Mouse (Mus musculus) forebrain, embryonic 12.5 days (tissue): ENCODE data around the gene Mapt. TPM values are rescaled to one million over a fixed set of nuclear protein-coding genes. Genes with fewer than 3 reads are reported as not detected.

ENCODE experiments used
- ATAC-seq: fragments of 200-750 bp; cut with Nextera tagmentation; 2 replicates; pipeline ENCODE4 v1.8.0; 2017; ENCODE audit warnings: moderate TSS enrichment; ENCODE audit not compliant: low FRiP score
- H3K27ac ChIP-seq: fragments of 300-500 bp; sonication (generic); 2 replicates; pipeline ENCODE4 v1.5.1; 2016; ENCODE audit warnings: mild to moderate bottlenecking
- H3K27me3 ChIP-seq: fragments of 300-500 bp; sonication (generic); 2 replicates; pipeline ENCODE4 v1.6.1; 2016; ENCODE audit warnings: mild to moderate bottlenecking
- H3K36me3 ChIP-seq: fragments of 300-500 bp; sonication (generic); replicated peaks from 2 replicates; pipeline ENCODE4 v1.6.1; 2016; ENCODE audit warnings: mild to moderate bottlenecking
- H3K4me1 ChIP-seq: fragments of 300-500 bp; sonication (generic); 2 replicates; pipeline ENCODE4 v1.6.1; 2016
- H3K4me2 ChIP-seq: fragments of 300-500 bp; sonication (generic); 2 replicates; pipeline ENCODE4 v1.6.1; 2016; ENCODE audit warnings: mild to moderate bottlenecking, moderate library complexity
- H3K4me3 ChIP-seq: fragments of 300-500 bp; sonication (generic); replicated peaks from 2 replicates; pipeline ENCODE4 v1.5.1; 2016; ENCODE audit warnings: mild to moderate bottlenecking
- H3K9ac ChIP-seq: fragments of 300-500 bp; sonication (generic); 2 replicates; pipeline ENCODE4 v1.6.1; 2016; ENCODE audit warnings: mild to moderate bottlenecking
- H3K9me3 ChIP-seq: fragments of 300-500 bp; sonication (generic); 2 replicates; pipeline ENCODE4 v1.6.1; 2016
- WGBS: fragments of 180-500 bp; shearing (Covaris S2); methylation state at CpG from one replicate; pipeline ENCODE4 v1.1.7; 2016; 5-methylcytosine and 5-hydroxymethylcytosine counted together
- polyA plus RNA-seq: library from polyadenylated mRNA; unstranded; fragments of >200 nt; fragmentation: Nextera tagmentation; extraction: Ambion mirVana; gene quantifications from 2 replicates; pipeline ENCODE4 v1.2.1, GENCODE M21; 2016

The Mapt gene
- polyA plus RNA-seq, 1 experiment from 2014 or later, result 115 TPM

DNA sequence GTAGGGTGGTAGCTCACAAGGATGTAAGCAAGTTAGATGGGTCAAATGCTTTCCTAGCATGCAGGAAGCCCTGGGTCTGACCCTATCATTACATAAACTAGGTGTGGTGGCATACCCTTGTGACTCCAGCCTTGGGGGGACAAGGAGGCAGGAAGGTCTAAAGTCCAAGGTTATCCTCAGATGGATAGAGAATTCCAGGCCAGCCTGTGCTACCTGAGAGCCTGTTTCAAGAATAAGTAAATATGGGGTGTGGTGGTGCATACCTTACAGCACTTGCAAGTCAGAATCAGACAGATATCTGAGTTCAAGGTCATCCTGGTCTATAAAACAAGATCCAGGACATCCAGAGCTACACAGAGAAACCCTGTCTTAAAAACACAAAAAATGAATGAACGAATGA is 96.3 kb downstream of the Mapt start:
- Histone ChIP-seq H3K9me3 (no peaks in the 10 kb centered on the region), H3K36me3 (peaks cover 24% of the 10 kb centered on the region), H3K27me3 (no peaks in the 10 kb centered on the region), H3K27ac (no peak overlapping the region), H3K4me1 (no peaks in the 10 kb centered on the region), H3K9ac (no peak overlapping the region), H3K4me3 (no peak overlapping the region), H3K4me2 (no peak overlapping the region)
- no peak for ATAC-seq
- 88% methylated on average over 1 of the region's 1 CpGs for WGBS

DNA sequence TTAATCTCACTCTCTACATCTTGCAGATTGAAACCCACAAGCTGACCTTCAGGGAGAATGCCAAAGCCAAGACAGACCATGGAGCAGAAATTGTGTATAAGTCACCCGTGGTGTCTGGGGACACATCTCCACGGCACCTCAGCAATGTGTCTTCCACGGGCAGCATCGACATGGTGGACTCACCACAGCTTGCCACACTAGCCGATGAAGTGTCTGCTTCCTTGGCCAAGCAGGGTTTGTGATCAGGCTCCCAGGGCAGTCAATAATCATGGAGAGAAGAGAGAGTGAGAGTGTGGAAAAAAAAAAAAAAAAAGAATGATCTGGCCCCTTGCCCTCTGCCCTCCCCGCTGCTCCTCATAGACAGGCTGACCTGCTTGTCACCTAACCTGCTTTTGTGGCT is 96.8 kb downstream of the Mapt start:
- H3K4me2 ChIP-seq, result no peak overlapping the region
- no peaks in the 10 kb centered on the region for H3K27me3 ChIP-seq
- H3K9me3 ChIP-seq, result no peaks in the 10 kb centered on the region
- H3K27ac ChIP-seq, result no peak overlapping the region
- WGBS, result 90% methylated on average over 6 of the region's 6 CpGs
- no peak for ATAC-seq
- H3K4me3 ChIP-seq, result no peak overlapping the region
- H3K4me1 ChIP-seq, result no peaks in the 10 kb centered on the region
- no peak overlapping the region for H3K9ac ChIP-seq
- peaks cover 29% of the 10 kb centered on the region for H3K36me3 ChIP-seq

DNA sequence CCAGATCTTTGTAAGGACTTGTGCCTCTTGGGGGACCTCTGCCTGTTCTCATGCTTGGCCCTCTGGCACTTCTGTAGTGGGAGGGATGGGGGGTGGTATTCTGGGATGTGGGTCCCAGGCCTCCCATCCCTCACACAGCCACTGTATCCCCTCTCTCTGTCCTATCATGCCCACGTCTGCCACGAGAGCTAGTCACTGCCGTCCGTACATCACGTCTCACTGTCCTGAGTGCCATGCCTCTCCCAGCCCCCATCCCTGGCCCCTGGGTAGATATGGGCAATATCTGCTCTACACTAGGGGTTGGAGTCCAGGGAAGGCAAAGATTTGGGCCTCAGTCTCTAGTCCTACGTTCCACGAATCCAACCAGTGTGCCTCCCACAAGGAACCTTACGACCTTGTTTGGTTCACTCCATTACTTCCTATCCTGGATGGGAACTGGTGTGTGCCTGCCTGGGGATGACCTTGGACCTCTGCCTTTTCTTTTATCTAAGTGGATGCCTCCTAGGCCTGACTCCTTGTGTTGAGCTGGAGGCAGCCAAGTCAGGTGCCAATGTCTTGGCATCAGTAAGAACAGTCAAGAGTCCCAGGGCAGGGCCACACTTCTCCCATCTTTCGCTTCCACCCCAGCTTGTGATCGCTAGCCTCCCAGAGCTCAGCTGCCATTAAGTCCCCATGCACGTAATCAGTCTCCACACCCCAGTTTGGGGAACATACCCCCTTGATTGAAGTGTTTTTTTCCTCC is 98.2 kb downstream of the Mapt start:
- H3K27me3 ChIP-seq, result no peaks in the 10 kb centered on the region
- no peaks in the 10 kb centered on the region for H3K4me1 ChIP-seq
- ATAC-seq, result no peak
- WGBS, result 89% methylated on average over 11 of the region's 11 CpGs
- no peak overlapping the region for H3K9ac ChIP-seq
- no peak overlapping the region for H3K4me3 ChIP-seq
- H3K4me2 ChIP-seq, result no peak overlapping the region
- H3K9me3 ChIP-seq, result no peaks in the 10 kb centered on the region
- H3K36me3 ChIP-seq, result peaks cover 40% of the 10 kb centered on the region
- H3K27ac ChIP-seq, result no peak overlapping the region

DNA sequence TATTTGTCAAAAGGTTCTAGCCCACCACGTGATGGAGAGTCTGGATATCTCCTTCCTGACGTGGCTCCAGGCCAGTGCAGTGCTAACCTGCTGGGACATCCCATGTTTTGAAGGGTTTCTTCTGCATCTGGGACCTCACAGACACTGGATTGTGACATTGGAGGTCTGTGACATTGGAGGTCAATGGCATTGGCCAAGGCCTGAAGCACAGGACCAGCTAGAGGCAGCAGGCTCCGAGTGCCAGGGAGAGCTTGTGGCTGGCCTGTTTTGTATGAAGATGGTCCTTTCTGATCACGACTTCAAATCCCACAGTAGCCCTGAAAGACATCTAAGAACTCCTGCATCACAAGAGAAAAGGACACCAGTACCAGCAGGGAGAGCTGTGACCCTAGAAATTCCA is 99.0 kb downstream of the Mapt start:
- ATAC-seq, result no peak
- no peak overlapping the region for H3K4me2 ChIP-seq
- no peaks in the 10 kb centered on the region for H3K4me1 ChIP-seq
- H3K9ac ChIP-seq, result no peak overlapping the region
- 89% methylated on average over 4 of the region's 4 CpGs for WGBS
- no peaks in the 10 kb centered on the region for H3K9me3 ChIP-seq
- H3K27ac ChIP-seq, result no peak overlapping the region
- H3K27me3 ChIP-seq, result no peaks in the 10 kb centered on the region
- peaks cover 48% of the 10 kb centered on the region for H3K36me3 ChIP-seq
- H3K4me3 ChIP-seq, result no peak overlapping the region

DNA sequence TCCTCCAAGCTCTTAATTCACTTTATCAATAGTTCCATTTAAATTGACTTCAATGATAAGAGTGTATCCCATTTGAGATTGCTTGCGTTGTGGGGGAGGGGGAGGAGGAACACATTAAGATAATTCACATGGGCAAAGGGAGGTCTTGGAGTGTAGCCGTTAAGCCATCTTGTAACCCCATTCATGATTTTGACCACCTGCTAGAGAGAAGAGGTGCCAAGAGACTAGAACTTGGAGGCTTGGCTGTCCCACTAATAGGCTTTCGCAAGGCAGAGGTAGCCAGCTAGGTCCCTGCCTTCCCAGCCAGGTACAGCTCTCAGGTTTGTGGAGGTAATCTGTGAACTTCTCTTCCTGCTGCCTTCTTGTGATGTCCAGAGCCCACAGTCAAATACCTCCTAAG is 100.0 kb downstream of the Mapt start:
- Histone ChIP-seq H3K27me3 (no peaks in the 10 kb centered on the region), H3K9me3 (no peaks in the 10 kb centered on the region), H3K4me3 (no peak overlapping the region), H3K4me2 (no peak overlapping the region), H3K9ac (no peak overlapping the region), H3K4me1 (no peaks in the 10 kb centered on the region), H3K36me3 (peaks cover 58% of the 10 kb centered on the region), H3K27ac (no peak overlapping the region)
- WGBS, result 83% methylated on average over 3 of the region's 3 CpGs
- no peak for ATAC-seq

DNA sequence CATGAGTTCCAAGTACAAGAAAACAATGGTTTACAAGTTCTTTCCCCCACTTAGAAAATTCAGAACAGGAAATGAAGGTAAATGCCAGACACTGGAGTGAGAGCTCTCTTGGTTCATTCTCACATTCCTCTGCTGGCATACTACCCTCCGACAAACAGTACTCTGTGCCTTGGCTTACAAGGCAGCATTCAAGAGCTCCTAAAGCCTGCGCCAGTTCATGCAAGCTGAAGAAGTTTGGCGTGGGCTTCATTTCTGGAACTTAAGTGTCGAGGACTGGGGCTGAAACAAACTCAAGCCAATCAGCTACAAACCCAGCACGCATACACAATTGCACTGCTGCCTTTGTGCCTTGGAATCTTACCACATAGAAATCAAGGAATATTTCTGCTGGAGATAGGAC is 100.9 kb downstream of the Mapt start:
- Histone ChIP-seq H3K9me3 (no peaks in the 10 kb centered on the region), H3K27ac (no peak overlapping the region), H3K27me3 (no peaks in the 10 kb centered on the region), H3K4me1 (no peaks in the 10 kb centered on the region), H3K9ac (no peak overlapping the region), H3K4me2 (no peak overlapping the region), H3K36me3 (peaks cover 63% of the 10 kb centered on the region), H3K4me3 (no peak overlapping the region)
- WGBS, result 91% methylated on average over 5 of the region's 5 CpGs
- no peak for ATAC-seq

DNA sequence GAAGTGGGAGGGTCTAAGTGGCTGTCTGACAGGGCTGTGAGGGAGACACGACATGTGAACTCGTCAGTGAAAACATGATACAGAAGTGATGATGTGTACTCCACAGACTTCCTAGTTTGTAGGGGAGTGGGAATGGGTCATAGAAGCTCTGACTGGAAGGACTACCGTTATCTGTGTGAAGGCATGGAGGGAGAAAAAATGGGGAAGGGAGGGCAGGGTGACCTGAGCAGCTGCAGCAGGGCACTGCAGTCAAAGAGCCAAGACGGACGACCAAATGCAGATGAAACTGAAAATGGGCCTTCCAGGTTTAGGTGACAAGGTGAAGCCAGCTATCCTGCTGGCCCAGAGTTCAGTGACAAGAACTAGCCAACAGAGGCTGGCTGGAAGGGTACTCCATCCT is 102.9 kb downstream of the Mapt start:
- Histone ChIP-seq H3K9ac (no peak overlapping the region), H3K4me1 (no peaks in the 10 kb centered on the region), H3K27me3 (no peaks in the 10 kb centered on the region), H3K9me3 (no peaks in the 10 kb centered on the region), H3K4me2 (no peak overlapping the region), H3K27ac (no peak overlapping the region), H3K36me3 (peaks cover 80% of the 10 kb centered on the region), H3K4me3 (no peak overlapping the region)
- WGBS, result 83% methylated on average over 5 of the region's 5 CpGs
- ATAC-seq, result no peak; the same call in 1 of the 2 replicates

DNA sequence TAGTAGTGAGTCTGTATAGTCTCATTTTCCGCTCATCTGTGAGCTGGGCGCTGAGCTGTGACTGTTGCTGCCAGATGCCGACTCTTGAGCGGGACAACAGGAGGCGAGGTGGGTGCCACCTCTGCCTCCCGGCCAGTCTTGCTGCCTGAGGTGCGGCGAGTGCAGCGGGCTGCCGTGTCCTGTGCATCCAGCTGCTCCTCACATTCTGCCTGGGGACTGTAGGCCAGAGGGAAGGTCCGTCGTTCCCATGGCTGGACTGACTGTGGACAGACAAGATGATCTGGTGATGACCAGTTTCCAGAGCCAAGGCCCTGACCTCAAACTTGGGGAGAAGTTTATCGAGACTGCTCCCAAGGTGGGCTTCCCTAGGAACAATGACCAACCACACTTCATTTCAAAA is 103.8 kb downstream of the Mapt start:
- ATAC-seq, result no peak
- Histone ChIP-seq H3K9me3 (no peaks in the 10 kb centered on the region), H3K27me3 (no peaks in the 10 kb centered on the region), H3K36me3 (peaks cover 86% of the 10 kb centered on the region), H3K4me1 (no peaks in the 10 kb centered on the region), H3K27ac (no peak overlapping the region), H3K4me3 (no peak overlapping the region), H3K4me2 (no peak overlapping the region), H3K9ac (no peak overlapping the region)
- WGBS, result 96% methylated on average over 13 of the region's 13 CpGs

DNA sequence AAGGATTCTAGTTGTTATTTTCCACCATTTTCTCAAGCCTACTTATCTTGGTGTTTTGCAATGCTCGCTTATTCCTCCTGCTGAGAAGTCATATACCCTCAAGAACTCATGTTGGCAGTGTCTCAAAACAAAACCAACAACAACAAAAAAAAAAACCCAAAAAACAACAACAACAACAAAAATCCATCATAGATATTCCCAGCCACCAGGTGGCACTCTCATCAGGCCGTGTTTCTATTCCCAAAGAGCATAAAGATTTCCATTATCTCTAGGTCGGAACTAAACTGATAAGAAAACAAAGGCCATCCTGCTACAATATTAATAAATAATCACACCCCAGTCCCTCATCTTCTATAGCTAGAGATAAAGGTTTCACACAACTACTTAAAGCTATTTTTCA is 115.7 kb downstream of the Mapt start:
- Histone ChIP-seq H3K4me3 (no peak overlapping the region), H3K9me3 (no peaks in the 10 kb centered on the region), H3K4me2 (no peak overlapping the region), H3K4me1 (no peaks in the 10 kb centered on the region), H3K9ac (no peak overlapping the region), H3K36me3 (peaks cover 72% of the 10 kb centered on the region), H3K27ac (no peak overlapping the region), H3K27me3 (no peaks in the 10 kb centered on the region)
- 74% methylated on average over 3 of the region's 3 CpGs for WGBS
- no peak for ATAC-seq

DNA sequence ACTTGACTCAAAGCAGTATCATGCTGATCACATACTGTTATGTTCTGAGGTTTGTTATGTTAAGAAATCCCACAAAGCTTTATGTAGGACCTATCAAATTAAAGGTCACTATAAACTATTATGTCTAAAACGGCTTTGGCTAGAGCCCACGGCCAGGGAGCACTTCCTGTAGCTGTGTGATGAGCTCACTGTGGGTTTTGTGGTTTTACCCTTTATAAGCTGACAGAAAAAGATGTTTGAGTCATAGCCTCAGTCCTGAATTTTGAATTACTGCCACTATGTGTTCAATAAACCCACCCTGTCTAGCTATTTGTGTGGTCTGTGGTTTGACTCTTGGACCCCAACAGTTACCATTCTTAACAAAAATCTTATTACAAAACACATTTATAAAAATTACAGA is 130.6 kb downstream of the Mapt start:
- H3K9me3 ChIP-seq, result no peaks in the 10 kb centered on the region
- no peak overlapping the region for H3K4me2 ChIP-seq
- peaks cover 13% of the 10 kb centered on the region; the same call in 1 of the 2 replicates for H3K36me3 ChIP-seq
- H3K9ac ChIP-seq, result no peak overlapping the region
- no peak overlapping the region for H3K4me3 ChIP-seq
- no peak overlapping the region for H3K27ac ChIP-seq
- no peak for ATAC-seq
- H3K4me1 ChIP-seq, result no peaks in the 10 kb centered on the region
- no peaks in the 10 kb centered on the region for H3K27me3 ChIP-seq
- 77% methylated on average over 2 of the region's 2 CpGs for WGBS

DNA sequence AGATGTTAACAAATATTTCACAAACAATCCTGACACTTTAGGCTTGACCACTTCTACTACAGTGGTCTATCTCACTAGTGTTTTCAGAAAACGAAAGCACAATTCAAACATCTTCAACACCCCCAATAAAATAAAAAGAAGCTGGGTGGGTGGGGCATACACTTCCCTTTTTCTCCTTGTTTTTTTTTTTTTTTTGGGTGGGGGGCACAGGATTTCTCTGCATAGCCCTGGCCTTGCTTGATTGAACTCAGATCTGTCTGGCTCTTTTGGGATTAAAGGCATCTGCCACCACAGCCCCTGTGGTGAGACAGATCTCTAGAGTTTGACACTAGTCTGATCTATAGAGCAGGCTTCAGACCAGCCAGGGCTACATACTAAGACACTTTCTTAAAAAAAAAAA is 131.5 kb downstream of the Mapt start:
- H3K9me3 ChIP-seq, result no peaks in the 10 kb centered on the region
- 100% methylated on average over 1 of the region's 1 CpGs for WGBS
- H3K27me3 ChIP-seq, result no peaks in the 10 kb centered on the region
- H3K4me2 ChIP-seq, result no peak overlapping the region
- H3K27ac ChIP-seq, result no peak overlapping the region
- H3K36me3 ChIP-seq, result peaks cover 13% of the 10 kb centered on the region; the same call in 1 of the 2 replicates
- H3K4me3 ChIP-seq, result no peak overlapping the region
- no peak overlapping the region for H3K9ac ChIP-seq
- H3K4me1 ChIP-seq, result no peaks in the 10 kb centered on the region
- ATAC-seq, result no peak

DNA sequence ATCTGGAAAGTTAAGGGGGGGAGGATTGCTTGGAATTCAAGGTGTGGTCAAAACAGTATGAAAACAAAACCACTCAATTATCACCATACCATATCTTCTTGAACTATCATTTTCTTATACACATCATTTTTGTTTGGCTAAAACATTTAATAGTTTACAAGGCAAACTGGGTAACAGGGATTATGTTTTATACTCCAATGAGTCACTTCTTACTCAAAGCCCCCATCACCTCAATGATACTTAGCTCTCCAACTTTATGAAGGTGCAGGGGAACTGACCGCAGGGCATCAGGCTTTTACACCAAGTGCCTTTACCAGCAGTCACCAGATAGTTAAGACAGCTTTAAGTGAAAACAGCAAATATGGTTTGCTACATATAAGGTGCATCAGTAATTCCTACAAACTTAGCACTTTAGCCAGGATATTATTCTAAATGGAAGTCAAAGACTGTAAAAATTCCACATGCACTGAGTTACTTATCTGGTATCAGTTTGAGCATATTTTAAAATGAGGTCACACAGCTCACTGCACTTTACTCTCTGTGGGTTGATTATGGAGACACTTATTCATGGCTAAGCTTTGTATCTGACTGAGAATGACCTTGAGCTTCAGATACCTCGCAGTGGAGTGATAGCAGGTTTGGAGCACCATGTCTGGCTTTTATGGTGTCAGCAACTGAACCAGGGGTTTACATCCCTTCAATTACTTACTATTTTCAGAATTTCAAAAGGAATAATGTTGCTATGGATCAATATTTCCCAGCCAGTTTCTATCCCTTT is 132.8 kb downstream of the Mapt start:
- H3K36me3 ChIP-seq, result peaks cover 18% of the 10 kb centered on the region

More for the DNA sequence above, 132.8 kb downstream of the Mapt start:
- Histone ChIP-seq H3K9ac (no peak overlapping the region), H3K27me3 (no peaks in the 10 kb centered on the region), H3K4me1 (no peaks in the 10 kb centered on the region), H3K4me3 (no peak overlapping the region), H3K9me3 (no peaks in the 10 kb centered on the region), H3K27ac (no peak overlapping the region), H3K4me2 (no peak overlapping the region)
- 93% methylated on average over 2 of the region's 2 CpGs for WGBS
- ATAC-seq, result no peak
